17 mouse cellular contexts compared by ENCODE assay signal in genomic region chr17:34635671-34636070, GRCm38 (mm10). TPM values are rescaled to one million over a fixed set of nuclear protein-coding genes. Genes with fewer than 3 reads are reported as not detected.
"Had no signal": no experiment of that assay in that cellular context is flagged by ENCODE, and none has a peak within 500 bp of the region (broad histone marks: within the 10 kb centered on the region; RNA-seq: fewer than 3 reads in every experiment).

No protein-coding gene starts in this region.

- H3K27ac ChIP-seq: kidney, postnatal 0 days; layer of hippocampus, adult 2 months; left cerebral cortex, adult 2 months; liver, embryonic 13.5 days; midbrain, embryonic 10.5 days; midbrain, embryonic 13.5 days had no signal

- H3K9ac ChIP-seq: liver, embryonic 13.5 days; midbrain, embryonic 13.5 days had no signal

- H3K36me3 ChIP-seq: liver, embryonic 13.5 days; midbrain, embryonic 10.5 days; midbrain, embryonic 13.5 days had no signal

- DNase-seq: kidney, postnatal 25 days; layer of hippocampus, adult 9-11 months; layer of hippocampus, postnatal 36 days; liver, embryonic 13.5 days; lung, adult 2 months; lung, postnatal 14 days; lung, postnatal 4 days; thymus, adult 18-20 months; thymus, postnatal 25 days had no signal

- ATAC-seq: midbrain, embryonic 13.5 days; midbrain, embryonic 16.5 days had no signal

- H3K9me3 ChIP-seq: liver, embryonic 13.5 days; midbrain, embryonic 10.5 days; midbrain, embryonic 13.5 days had no signal

- H3K4me2 ChIP-seq: liver, embryonic 13.5 days; midbrain, embryonic 13.5 days had no signal

- H3K4me3 ChIP-seq: layer of hippocampus, adult 2 months; left cerebral cortex, adult 2 months; liver, embryonic 13.5 days; midbrain, embryonic 10.5 days; midbrain, embryonic 13.5 days had no signal

RNA-seq across cellular contexts. Expression of gene Prrt1, which starts 6.3 kb away (rescaled TPM):
- total RNA-seq: liver, adult 2 months had no signal
- polyA plus RNA-seq: liver, embryonic 16.5 days had no signal
